Mouse (Mus musculus) lung, postnatal 10 days (tissue): ENCODE data around the gene Eif3l.

Source experiments
- DNase-seq: peaks from one replicate; pipeline ENCODE4 v3.0.0; 2021

The Eif3l gene

DNA sequence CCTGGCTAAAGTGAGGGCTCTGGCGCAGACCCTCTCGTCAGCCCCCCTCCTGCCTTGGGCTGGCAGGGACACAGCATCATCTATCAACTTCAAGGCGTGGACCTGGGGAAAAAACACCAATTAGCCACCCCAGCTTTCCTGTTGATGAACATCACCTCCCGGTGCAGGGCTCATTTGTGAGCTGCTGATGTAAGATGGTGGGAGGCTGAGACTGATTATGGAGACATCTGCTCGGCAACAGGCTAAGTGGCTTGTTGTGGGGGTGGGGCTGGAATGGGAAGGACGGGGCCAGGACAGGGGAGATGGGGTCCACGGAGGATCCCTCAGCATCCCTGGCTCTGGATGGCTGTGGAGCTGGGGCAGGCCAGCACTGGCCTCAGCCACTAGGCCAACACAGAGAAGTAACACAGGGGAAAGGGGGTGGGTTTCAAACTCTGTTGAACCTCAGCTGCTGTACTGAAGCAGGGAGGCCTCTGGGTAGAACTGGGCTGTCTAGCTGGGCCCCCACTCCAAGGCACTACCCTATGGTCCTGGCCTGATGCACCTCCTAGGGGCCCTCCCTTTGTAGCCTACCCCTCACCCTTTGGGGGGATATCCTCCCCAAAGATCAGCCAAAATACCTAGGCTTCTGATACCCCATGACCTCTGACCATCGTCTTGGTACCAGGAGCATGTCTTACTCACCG, 24.7 kb upstream of the Eif3l start:
- no peak for DNase-seq

DNA sequence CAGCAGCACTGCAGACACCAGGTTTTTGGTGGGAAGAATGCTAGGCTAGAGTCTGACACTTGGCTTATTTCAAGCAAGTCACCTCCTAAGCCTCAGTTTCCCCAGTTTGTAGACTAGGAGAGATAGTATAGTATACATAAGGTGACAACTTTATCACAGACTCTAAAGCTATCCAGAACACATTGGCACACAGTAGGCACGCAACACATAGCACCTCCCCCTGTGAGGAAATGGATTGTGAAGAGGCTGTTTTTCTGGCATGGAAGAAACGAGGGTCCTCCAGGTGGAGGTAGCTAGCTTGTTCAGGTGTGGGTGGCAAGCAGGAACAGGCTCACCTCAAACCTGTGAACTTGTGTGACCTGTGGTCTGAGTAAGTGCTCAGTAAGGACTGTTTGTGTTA, 24.0 kb upstream of the Eif3l start:
- no peak for DNase-seq

DNA sequence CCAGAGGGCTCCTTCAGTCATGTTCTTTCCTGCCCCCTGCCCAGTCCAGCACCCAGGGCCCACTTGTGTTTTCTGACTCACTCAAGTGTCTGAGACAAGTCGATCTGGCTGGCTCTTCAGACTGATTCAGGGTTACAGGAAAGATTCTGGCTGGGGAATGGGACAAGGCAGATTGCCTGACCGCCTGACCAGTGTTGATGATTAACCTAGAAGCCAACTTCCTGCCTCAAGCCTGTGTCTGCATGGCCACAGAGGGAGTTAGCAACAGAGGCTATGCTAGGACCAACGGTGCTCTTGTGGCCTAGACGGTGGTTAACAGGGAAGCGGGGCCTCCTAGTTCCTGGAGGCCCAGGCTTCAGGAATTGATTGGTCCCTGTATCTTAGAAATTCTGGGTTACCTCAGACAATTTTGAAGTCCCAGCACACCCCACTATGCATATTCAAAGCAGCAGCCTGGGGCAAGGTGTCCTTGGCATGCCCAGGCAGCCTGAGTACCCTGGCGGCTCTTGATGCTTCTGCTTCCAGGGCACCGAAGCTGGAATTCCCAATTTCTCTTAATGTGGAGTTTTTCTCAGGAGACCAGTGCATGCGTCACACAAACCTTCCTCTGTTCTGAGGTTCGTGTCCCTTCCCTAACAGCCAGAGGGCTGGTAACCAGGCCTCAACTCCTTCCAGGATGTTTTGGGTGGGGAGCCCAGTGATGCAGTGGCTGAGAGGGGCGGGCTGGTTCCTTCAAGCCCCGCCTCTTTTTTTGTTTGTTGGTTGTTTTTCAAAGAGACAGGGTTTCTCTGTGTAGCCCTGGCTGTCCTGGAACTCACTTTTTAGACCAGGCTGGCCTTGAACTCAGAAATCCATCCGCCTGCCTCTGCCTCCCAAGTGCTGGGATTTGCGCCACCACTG, 23.3 kb upstream of the Eif3l start:
- DNase-seq = peak; percentile 57

- DNase-seq = no peak
Measured at GRCm38 (mm10) chr15:79052366-79052765, 22.6 kb upstream of the Eif3l start.

- no peak for DNase-seq
Measured at GRCm38 (mm10) chr15:79056601-79057000, 18.4 kb upstream of the Eif3l start.

- DNase-seq = no peak
Measured at GRCm38 (mm10) chr15:79057850-79058249, 17.1 kb upstream of the Eif3l start.

- peak; percentile 31 for DNase-seq
Measured at GRCm38 (mm10) chr15:79060887-79061565, 14.0 kb upstream of the Eif3l start.

GRCm38 (mm10) chr15:79062376-79063159, 12.4 kb upstream of the Eif3l start, which contains the start of gene Ankrd54:
TSS of gene Ankrd54 (minus strand) at chr15:79062893.
- DNase-seq = peak; percentile 99

DNA sequence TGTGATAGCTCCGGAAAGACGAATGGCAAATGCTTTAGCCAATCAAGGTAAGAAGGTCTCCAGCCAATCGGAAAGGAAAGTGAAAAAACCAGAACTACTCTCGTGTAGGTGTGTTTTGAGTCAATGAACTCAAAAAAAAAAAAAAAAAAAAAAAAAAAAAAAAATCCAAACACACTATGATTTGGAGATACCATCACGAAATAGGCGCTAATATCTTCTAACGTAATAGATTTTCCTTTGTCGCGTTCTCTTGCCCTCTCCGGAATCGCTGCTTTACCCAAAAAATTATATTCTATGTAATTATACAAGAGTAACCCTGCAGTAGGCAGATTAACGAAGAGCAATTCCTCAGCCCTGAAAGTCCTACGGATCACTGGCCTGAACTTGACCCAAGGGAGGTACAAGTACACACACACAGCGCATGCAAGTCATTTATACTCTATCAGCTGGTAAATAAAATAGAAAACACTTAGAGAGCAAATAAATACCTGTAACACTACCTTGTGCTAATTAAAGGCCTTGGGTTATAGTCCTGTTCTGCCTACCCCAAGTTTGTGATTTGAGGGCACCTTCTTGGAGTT, 11.7 kb upstream of the Eif3l start:
- DNase-seq = no peak

GRCm38 (mm10) chr15:79065086-79065770, 9.8 kb upstream of the Eif3l start:
- peak; percentile 62 for DNase-seq

GRCm38 (mm10) chr15:79066276-79066675, 8.7 kb upstream of the Eif3l start:
- no peak for DNase-seq

- no peak for DNase-seq
Measured at GRCm38 (mm10) chr15:79067631-79068030, 7.3 kb upstream of the Eif3l start.

DNA sequence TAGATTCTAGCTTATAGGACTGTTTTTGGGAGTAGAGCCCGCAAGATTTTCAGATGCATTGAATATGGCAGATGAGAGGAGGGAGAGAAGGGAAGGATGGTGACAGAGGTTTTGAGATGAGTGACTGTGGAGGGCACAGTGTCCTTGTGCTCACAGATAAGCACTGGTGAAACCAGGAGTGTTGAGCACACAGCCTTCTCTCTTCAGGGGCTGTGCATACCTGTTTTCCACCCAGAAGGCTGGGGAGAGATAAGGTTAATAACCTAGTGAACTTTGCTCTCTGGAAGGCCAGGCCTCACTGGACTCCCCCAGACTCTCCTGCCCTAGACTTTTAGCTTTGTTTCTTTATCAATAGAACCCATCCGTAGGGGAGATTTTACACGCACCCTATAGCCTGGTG, 6.6 kb upstream of the Eif3l start:
- DNase-seq = no peak

GRCm38 (mm10) chr15:79071117-79072039, 3.6 kb upstream of the Eif3l start:
- DNase-seq = peak; percentile 63

DNA sequence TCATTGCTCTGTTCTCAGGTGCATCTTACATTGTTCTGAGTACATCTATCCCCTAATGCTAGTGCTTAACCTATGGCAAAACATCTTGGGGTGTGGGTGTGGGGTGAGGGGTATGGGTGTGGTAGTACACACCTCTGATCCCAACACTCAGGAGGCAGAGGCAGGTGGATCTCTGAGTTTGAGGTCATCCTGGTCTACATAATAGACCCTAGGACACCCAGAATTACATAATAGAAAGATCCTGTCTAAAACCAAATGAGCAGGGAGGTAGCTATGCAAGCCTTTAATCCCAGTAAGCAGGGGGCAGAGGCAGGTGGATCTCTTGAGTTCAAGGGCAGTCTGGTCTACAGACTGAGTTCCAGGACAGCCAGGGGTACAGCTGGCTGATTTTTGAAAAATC, 1.2 kb upstream of the Eif3l start:
- no peak for DNase-seq

- no peak for DNase-seq
Measured at GRCm38 (mm10) chr15:79074446-79074845, 533 bp upstream of the Eif3l start.

GRCm38 (mm10) chr15:79075658-79076365, 833 bp downstream of the Eif3l start:
- DNase-seq = no peak

- DNase-seq = no peak
Measured at GRCm38 (mm10) chr15:79079567-79079966, 4.6 kb downstream of the Eif3l start.

DNA sequence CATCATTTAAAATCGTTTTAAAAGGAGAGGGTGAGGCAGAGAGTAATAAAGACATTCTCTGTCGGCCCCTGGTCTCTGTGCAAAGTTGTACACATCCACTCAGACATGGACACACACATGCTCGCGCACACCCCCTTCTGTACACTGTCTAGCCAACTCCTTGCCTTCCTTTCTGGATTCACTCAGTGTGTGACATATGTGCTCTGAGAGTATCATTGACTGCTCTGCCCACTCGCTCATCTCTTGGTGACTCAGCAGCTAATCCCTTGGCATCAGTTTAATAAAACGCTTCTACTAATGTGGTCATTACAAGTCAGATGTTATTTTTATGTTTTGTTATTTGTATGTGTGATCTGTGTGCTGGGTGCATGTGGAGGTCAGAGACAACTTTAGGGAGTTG, 17.3 kb downstream of the Eif3l start:
- DNase-seq = no peak
